Mouse (Mus musculus): ENCODE results near the gene Pigt.

DNA sequence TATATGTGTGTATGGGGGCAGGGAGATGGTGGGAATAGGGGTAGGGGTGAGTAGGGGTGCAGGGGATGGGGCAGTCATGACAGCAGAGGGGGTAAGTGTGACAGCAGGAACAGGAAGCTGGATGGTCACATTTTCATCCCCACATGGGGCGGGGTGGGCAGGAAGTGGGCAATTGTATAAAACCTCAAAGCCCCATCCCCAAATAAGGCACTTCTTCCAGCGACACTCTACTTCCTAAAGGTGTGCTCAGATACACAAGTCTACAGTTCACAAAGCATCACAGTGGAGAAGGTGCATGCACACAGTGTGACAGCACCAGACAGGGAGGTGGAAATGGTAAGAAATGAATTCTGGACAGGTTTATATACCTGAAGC is 53.6 kb downstream of the Pigt start:
- TF ChIP-seq FLI1 (IDR thresholded peaks at IDR 0.05; ENCODE audit: low read length) (no peak), GATA1 (IDR thresholded peaks at IDR 0.05; ENCODE audit: borderline replicate concordance, low read length) (no peak)

Measured in megakaryocyte, embryonic 14.5 days (primary cell).